In genomic region chr7:107841719-107842118, GRCm38 (mm10) we compare ENCODE assay signal across 12 mouse cellular contexts. TPM values are rescaled to one million over a fixed set of nuclear protein-coding genes. Genes with fewer than 3 reads are reported as not detected.
DNase-seq lines count a peak whose midpoint lies in the region; ATAC-seq and TF ChIP-seq lines count a peak whose summit lies in the region.
"Had no signal": no experiment of that assay in that cellular context is flagged by ENCODE, and none has a peak within 500 bp of the region (broad histone marks: within the 10 kb centered on the region; RNA-seq: fewer than 3 reads in every experiment).

No protein-coding gene starts in this region.

- WGBS in hindbrain, postnatal 0 days: 74% methylated on average over 1 of the region's 1 CpGs
- WGBS in hindbrain, embryonic 13.5 days: 86% methylated on average over 1 of the region's 1 CpGs
- WGBS in midbrain, postnatal 0 days: 67% methylated on average over 1 of the region's 1 CpGs
- 77% methylated on average over 1 of the region's 1 CpGs for WGBS in midbrain, embryonic 10.5 days

- no peaks in the 10 kb centered on the region for H3K36me3 ChIP-seq in hindbrain, postnatal 0 days (ENCODE audit: insufficient read depth, low read length)
- H3K36me3 ChIP-seq in hindbrain, embryonic 13.5 days: no peaks in the 10 kb centered on the region
- no peaks in the 10 kb centered on the region for H3K36me3 ChIP-seq in midbrain, postnatal 0 days (ENCODE audit: insufficient read depth, low read length)
- H3K36me3 ChIP-seq in midbrain, embryonic 10.5 days: no peaks in the 10 kb centered on the region
- H3K36me3 ChIP-seq: hindbrain, embryonic 15.5 days had no signal

- no peak overlapping the region for H3K9ac ChIP-seq in hindbrain, postnatal 0 days (replicated peaks; ENCODE audit: low read length)
- no peak overlapping the region for H3K9ac ChIP-seq in hindbrain, embryonic 13.5 days
- H3K9ac ChIP-seq in midbrain, postnatal 0 days (replicated peaks; ENCODE audit: low read length, poor library complexity, severe bottlenecking): no peak overlapping the region
- H3K9ac ChIP-seq: hindbrain, embryonic 15.5 days had no signal

- TF ChIP-seq CTCF in hindbrain, postnatal 0 days (IDR thresholded peaks at IDR 0.05; ENCODE audit: low read depth): peak; percentile 48
- peak; percentile 49 for TF ChIP-seq CTCF in midbrain, postnatal 0 days (IDR thresholded peaks at IDR 0.05)

- no peaks in the 10 kb centered on the region for H3K4me1 ChIP-seq in hindbrain, postnatal 0 days (ENCODE audit: insufficient read depth, low read length)
- no peaks in the 10 kb centered on the region for H3K4me1 ChIP-seq in hindbrain, embryonic 13.5 days (replicated peaks)
- no peaks in the 10 kb centered on the region for H3K4me1 ChIP-seq in midbrain, postnatal 0 days (ENCODE audit: insufficient read depth, low read length)
- H3K4me1 ChIP-seq in midbrain, embryonic 10.5 days: no peaks in the 10 kb centered on the region
- H3K4me1 ChIP-seq: hindbrain, embryonic 15.5 days had no signal

- no peak overlapping the region for H3K4me2 ChIP-seq in hindbrain, postnatal 0 days (ENCODE audit: low read depth, low read length)
- no peak overlapping the region for H3K4me2 ChIP-seq in hindbrain, embryonic 13.5 days
- H3K4me2 ChIP-seq in midbrain, postnatal 0 days (ENCODE audit: low read depth, low read length, poor library complexity, severe bottlenecking): no peak overlapping the region
- H3K4me2 ChIP-seq: hindbrain, embryonic 15.5 days had no signal

- H3K27ac ChIP-seq in hindbrain, postnatal 0 days: no peak overlapping the region
- H3K27ac ChIP-seq in hindbrain, embryonic 13.5 days: no peak overlapping the region
- no peak overlapping the region for H3K27ac ChIP-seq in midbrain, postnatal 0 days (ENCODE audit: low read depth, low read length)
- H3K27ac ChIP-seq in midbrain, embryonic 10.5 days (replicated peaks): no peak overlapping the region
- H3K27ac ChIP-seq: hindbrain, embryonic 15.5 days had no signal

- H3K4me3 ChIP-seq in hindbrain, postnatal 0 days (ENCODE audit: low read length): no peak overlapping the region
- H3K4me3 ChIP-seq in hindbrain, embryonic 13.5 days: no peak overlapping the region
- no peak overlapping the region for H3K4me3 ChIP-seq in midbrain, postnatal 0 days (ENCODE audit: low read depth, low read length)
- no peak overlapping the region for H3K4me3 ChIP-seq in midbrain, embryonic 10.5 days
- H3K4me3 ChIP-seq: hindbrain, embryonic 15.5 days had no signal

- ATAC-seq in hindbrain, postnatal 0 days: no peak
- no peak for ATAC-seq in hindbrain, embryonic 13.5 days (ENCODE audit: low FRiP score)
- no peak for ATAC-seq in midbrain, postnatal 0 days (ENCODE audit: low FRiP score)
- peak; percentile 73; the same call in 1 of the 2 replicates for ATAC-seq in common myeloid progenitor, adult 5-6 weeks (replicated peaks; ENCODE audit: low read depth, poor library complexity, severe bottlenecking)

- peak; percentile 36 for DNase-seq in hindbrain, postnatal 0 days (ENCODE audit: low spot score)
- peak; percentile 34 for DNase-seq in midbrain, postnatal 0 days (ENCODE audit: low spot score)
- no peak for DNase-seq in midbrain, embryonic 10.5 days (ENCODE audit: low spot score)
- no peak for DNase-seq in cerebellum, adult 9-10 months
- DNase-seq in right cerebral cortex, postnatal 4 days: no peak
- DNase-seq: lung, postnatal 4 days; right cerebral cortex, postnatal 25 days had no signal

- no peaks in the 10 kb centered on the region for H3K9me3 ChIP-seq in hindbrain, postnatal 0 days (ENCODE audit: low read length)
- no peaks in the 10 kb centered on the region for H3K9me3 ChIP-seq in hindbrain, embryonic 13.5 days
- no peaks in the 10 kb centered on the region for H3K9me3 ChIP-seq in midbrain, postnatal 0 days (ENCODE audit: low read length)
- H3K9me3 ChIP-seq in midbrain, embryonic 10.5 days (replicated peaks): no peaks in the 10 kb centered on the region
- H3K9me3 ChIP-seq: hindbrain, embryonic 15.5 days had no signal

- no peaks in the 10 kb centered on the region for H3K27me3 ChIP-seq in hindbrain, postnatal 0 days (ENCODE audit: insufficient read depth, low read length)
- no peaks in the 10 kb centered on the region for H3K27me3 ChIP-seq in hindbrain, embryonic 13.5 days
- no peaks in the 10 kb centered on the region for H3K27me3 ChIP-seq in midbrain, postnatal 0 days (ENCODE audit: insufficient read depth, low read length)
- H3K27me3 ChIP-seq in midbrain, embryonic 10.5 days (ENCODE audit: low read depth, poor library complexity, severe bottlenecking): no peaks in the 10 kb centered on the region
- H3K27me3 ChIP-seq: hindbrain, embryonic 15.5 days had no signal

RNA-seq across cellular contexts. Expression of gene Olfr470, which starts 5.6 kb away (rescaled TPM):
- total RNA-seq in hindbrain, postnatal 0 days (2014; rRNA removed): not detected in 2 replicates
- polyA plus RNA-seq in hindbrain, postnatal 0 days (2015; fragmentation: Nextera tagmentation; extraction: Ambion mirVana): not detected in 2 replicates
- polyA plus RNA-seq in hindbrain, embryonic 13.5 days (2015; fragmentation: Nextera tagmentation; extraction: Ambion mirVana): not detected in 2 replicates
- total RNA-seq in midbrain, postnatal 0 days (2014; rRNA removed): not detected in 2 replicates
- polyA plus RNA-seq in midbrain, postnatal 0 days (2015; fragmentation: Nextera tagmentation; extraction: Ambion mirVana): not detected in 2 replicates
- not detected in 2 replicates for polyA plus RNA-seq in midbrain, embryonic 10.5 days (2016; fragmentation: Nextera tagmentation; extraction: Ambion mirVana)
- not detected in 2 replicates for total RNA-seq in common myeloid progenitor, adult 5-6 weeks (2017)
- total RNA-seq: left cerebral cortex, adult 8-10 months had no signal
- polyA plus RNA-seq: gonadal fat pad, adult 2 months; hindbrain, embryonic 15.5 days had no signal

RNA-seq across cellular contexts. Expression of gene Olfr469, which starts 16.4 kb away (rescaled TPM):
- total RNA-seq in hindbrain, postnatal 0 days (2014; rRNA removed): not detected in 2 replicates
- polyA plus RNA-seq in hindbrain, postnatal 0 days (2015; fragmentation: Nextera tagmentation; extraction: Ambion mirVana): not detected in 2 replicates
- polyA plus RNA-seq in hindbrain, embryonic 13.5 days (2015; fragmentation: Nextera tagmentation; extraction: Ambion mirVana): not detected in 2 replicates
- total RNA-seq in midbrain, postnatal 0 days (2014; rRNA removed): not detected in 2 replicates
- polyA plus RNA-seq in midbrain, postnatal 0 days (2015; fragmentation: Nextera tagmentation; extraction: Ambion mirVana): not detected in 2 replicates
- polyA plus RNA-seq in midbrain, embryonic 10.5 days (2016; fragmentation: Nextera tagmentation; extraction: Ambion mirVana): not detected in 2 replicates
- total RNA-seq in common myeloid progenitor, adult 5-6 weeks (2017): not detected in 2 replicates
- total RNA-seq: left cerebral cortex, adult 8-10 months had no signal
- polyA plus RNA-seq: gonadal fat pad, adult 2 months; hindbrain, embryonic 15.5 days had no signal

RNA-seq across cellular contexts. Expression of gene Olfr467, which starts 29.7 kb away (rescaled TPM):
- total RNA-seq in hindbrain, postnatal 0 days (2014; rRNA removed): not detected in 2 replicates
- not detected in 2 replicates for polyA plus RNA-seq in hindbrain, postnatal 0 days (2015; fragmentation: Nextera tagmentation; extraction: Ambion mirVana)
- not detected in 2 replicates for polyA plus RNA-seq in hindbrain, embryonic 13.5 days (2015; fragmentation: Nextera tagmentation; extraction: Ambion mirVana)
- total RNA-seq in midbrain, postnatal 0 days (2014; rRNA removed): not detected in 2 replicates
- polyA plus RNA-seq in midbrain, postnatal 0 days (2015; fragmentation: Nextera tagmentation; extraction: Ambion mirVana): not detected in 2 replicates
- not detected in 2 replicates for polyA plus RNA-seq in midbrain, embryonic 10.5 days (2016; fragmentation: Nextera tagmentation; extraction: Ambion mirVana)
- total RNA-seq in common myeloid progenitor, adult 5-6 weeks (2017): not detected in 2 replicates
- total RNA-seq: left cerebral cortex, adult 8-10 months had no signal
- polyA plus RNA-seq: hindbrain, embryonic 15.5 days had no signal

RNA-seq across cellular contexts. Expression of gene Ovch2, which starts 40.7 kb away (rescaled TPM):
- total RNA-seq in hindbrain, postnatal 0 days (2014; rRNA removed): not detected in 2 replicates
- polyA plus RNA-seq in hindbrain, postnatal 0 days (2015; fragmentation: Nextera tagmentation; extraction: Ambion mirVana): not detected in 2 replicates
- not detected in 2 replicates for polyA plus RNA-seq in hindbrain, embryonic 13.5 days (2015; fragmentation: Nextera tagmentation; extraction: Ambion mirVana)
- total RNA-seq in midbrain, postnatal 0 days (2014; rRNA removed): not detected in 2 replicates
- polyA plus RNA-seq in midbrain, postnatal 0 days (2015; fragmentation: Nextera tagmentation; extraction: Ambion mirVana): not detected in 2 replicates
- polyA plus RNA-seq in midbrain, embryonic 10.5 days (2016; fragmentation: Nextera tagmentation; extraction: Ambion mirVana): not detected in 2 replicates
- not detected in 2 replicates for total RNA-seq in common myeloid progenitor, adult 5-6 weeks (2017)
- total RNA-seq: left cerebral cortex, adult 8-10 months had no signal
- polyA plus RNA-seq: hindbrain, embryonic 15.5 days had no signal

RNA-seq across cellular contexts. Expression of gene Olfr472, which starts 56.0 kb away (rescaled TPM):
- total RNA-seq in hindbrain, postnatal 0 days (2014; rRNA removed): not detected in 2 replicates
- polyA plus RNA-seq in hindbrain, postnatal 0 days (2015; fragmentation: Nextera tagmentation; extraction: Ambion mirVana): not detected in 2 replicates
- not detected in 2 replicates for polyA plus RNA-seq in hindbrain, embryonic 13.5 days (2015; fragmentation: Nextera tagmentation; extraction: Ambion mirVana)
- total RNA-seq in midbrain, postnatal 0 days (2014; rRNA removed): not detected in 2 replicates
- polyA plus RNA-seq in midbrain, postnatal 0 days (2015; fragmentation: Nextera tagmentation; extraction: Ambion mirVana): not detected in 2 replicates
- 0.02 TPM in 1 of 2 replicates, not detected in the other for polyA plus RNA-seq in midbrain, embryonic 10.5 days (2016; fragmentation: Nextera tagmentation; extraction: Ambion mirVana)
- total RNA-seq in common myeloid progenitor, adult 5-6 weeks (2017): not detected in 2 replicates
- polyA plus RNA-seq: gonadal fat pad, adult 2 months had no signal

Comparison
In these comparisons a context has a peak if more than half of its experiments do, and no peak if none do; other contexts are left out.
1. DNase-seq: peak in hindbrain, postnatal 0 days (single experiment) and midbrain, postnatal 0 days (single experiment); none in midbrain, embryonic 10.5 days (single experiment), cerebellum, adult 9-10 months (single experiment) and right cerebral cortex, postnatal 4 days (single experiment).